Mouse (Mus musculus) olfactory bulb, adult 2 months (tissue): ENCODE measurements at regions not wholly inside any gene's neighbourhood (a gene's known extent, or its start where the extent isn't known, plus 50 kb on each side); places are given as distances from the start of the nearest gene placed in this dataset.
A peak's percentile ranks its signal among the peaks of the same experiment; 100 is the strongest.

Source experiments
- H3K27ac ChIP-seq: fragments of 200-500 bp; 2 replicates; pipeline ENCODE4 v1.5.1; 2012; ENCODE audit warnings: low read depth, low read length; ENCODE audit not compliant: insufficient read depth
- H3K4me1 ChIP-seq: fragments of 200-500 bp; 2 replicates; pipeline ENCODE4 v1.6.1; 2012; ENCODE audit warnings: low read length; ENCODE audit not compliant: control insufficient read depth, insufficient read depth
- H3K4me3 ChIP-seq: fragments of 200-500 bp; 2 replicates; pipeline ENCODE4 v1.5.1; 2012; ENCODE audit warnings: mild to moderate bottlenecking, low read depth, low read length, moderate library complexity; ENCODE audit not compliant: insufficient read depth
- CTCF ChIP-seq: fragments of 200-500 bp; IDR thresholded peaks from 2 replicates; pipeline ENCODE4 v1.5.1; 2012; ENCODE audit warnings: low read depth, mild to moderate bottlenecking, low read length, moderate library complexity; ENCODE audit not compliant: insufficient read depth
- POLR2A ChIP-seq: fragments of 200-500 bp; IDR thresholded peaks from 2 replicates; pipeline ENCODE4 v1.6.1; 2012; ENCODE audit warnings: mild to moderate bottlenecking, low read depth, low read length, moderate library complexity; ENCODE audit not compliant: insufficient read depth
- WGBS: fragments of 180-500 bp; shearing (Covaris S2); methylation state at CpG from one replicate; pipeline ENCODE4 v1.1.7; 2018; 5-methylcytosine and 5-hydroxymethylcytosine counted together

DNA sequence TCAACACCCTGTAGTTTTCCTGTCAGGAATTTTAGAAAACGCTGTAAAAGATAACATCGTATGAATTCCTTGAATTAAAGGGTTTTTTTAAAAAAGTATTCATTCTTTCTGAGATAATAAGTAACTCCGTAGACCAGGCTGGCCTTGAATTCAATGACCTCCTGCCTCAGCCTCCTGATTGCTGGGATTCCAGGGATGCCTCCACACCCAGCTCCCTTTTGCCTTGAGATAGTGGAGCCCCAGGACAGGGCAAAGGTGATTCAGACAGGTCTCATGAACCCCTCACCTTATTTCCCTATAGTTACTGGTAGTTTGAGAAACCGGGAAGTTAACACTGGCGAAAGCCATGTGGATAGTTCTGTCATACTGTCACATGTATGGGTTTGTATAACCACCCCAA is 128.8 kb upstream of the Usp9x start:
- Histone ChIP-seq H3K4me1 (no peaks in the 10 kb centered on the region), H3K27ac (no peak overlapping the region), H3K4me3 (no peak overlapping the region)
- TF ChIP-seq POLR2A (no peak), CTCF (no peak)
- 79% methylated on average over 5 of the region's 5 CpGs for WGBS

DNA sequence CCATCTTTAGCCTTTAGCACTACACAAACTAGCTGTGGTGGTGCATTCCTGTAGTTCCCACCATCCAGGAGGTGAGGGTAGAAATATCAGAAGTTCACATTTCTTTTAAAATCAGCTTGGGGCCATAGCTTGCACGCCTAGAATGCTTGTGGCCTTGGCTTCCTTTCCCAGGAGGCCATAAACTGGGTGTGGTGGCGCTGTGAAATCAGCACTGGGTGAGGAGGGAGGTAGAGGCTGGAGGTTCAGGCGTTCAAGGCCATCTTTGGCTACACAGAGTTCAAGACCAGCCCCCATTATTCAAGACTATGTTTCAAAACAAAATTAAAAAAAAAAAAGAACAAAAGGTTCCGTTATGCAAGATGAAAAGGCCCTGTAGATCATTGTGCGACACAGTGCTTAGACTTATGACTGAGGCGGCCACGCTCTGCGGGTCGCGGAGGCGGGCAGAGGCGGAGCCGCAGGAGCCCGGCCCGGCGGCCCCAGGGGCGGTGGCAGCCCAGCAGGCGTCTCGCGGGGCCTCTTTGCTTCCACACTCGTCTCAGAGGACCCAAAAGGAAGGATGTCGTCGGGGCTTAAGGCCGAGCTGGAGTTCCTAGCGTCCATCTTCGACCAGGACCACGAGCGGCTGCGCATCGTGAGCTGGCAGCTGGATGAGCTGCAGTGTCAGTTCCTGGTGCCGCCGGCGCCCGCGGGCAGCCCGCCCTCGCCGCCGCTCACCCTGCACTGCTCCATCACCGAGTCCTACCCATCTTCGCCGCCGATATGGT is 134.7 kb upstream of the Usp9x start:
- WGBS: 19% methylated on average over 37 of the region's 43 CpGs
- Histone ChIP-seq H3K4me3 (peak overlapping the region; percentile 67), H3K27ac (no peak overlapping the region), H3K4me1 (0 out of 2 replicates have a peak, but pooled peaks cover 3% of the 10 kb centered on the region)
- TF ChIP-seq CTCF (no peak), POLR2A (no peak)

DNA sequence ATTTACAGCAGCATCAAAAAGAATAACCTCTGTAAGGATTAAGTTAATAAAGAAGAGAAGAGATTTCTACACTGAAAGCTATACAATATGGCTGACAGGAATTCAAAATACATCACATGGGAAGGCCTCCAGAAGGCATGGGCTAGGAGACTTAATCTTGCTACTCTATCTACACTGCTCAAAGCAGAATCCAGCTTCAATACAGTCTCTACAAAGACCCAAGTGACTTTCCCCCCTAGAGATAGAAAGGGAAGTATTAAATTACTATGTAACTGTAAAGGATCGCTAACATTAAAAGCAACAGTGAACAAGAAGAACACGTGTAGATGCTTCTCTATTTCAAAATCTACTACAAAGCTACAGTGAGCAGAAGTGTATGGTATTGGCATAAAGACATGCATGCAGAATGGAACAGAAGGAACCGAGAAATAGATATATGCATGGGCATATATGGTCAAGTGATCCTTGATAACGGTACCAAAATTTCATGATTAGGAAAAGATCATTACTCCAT is 137.9 kb upstream of the Usp9x start:
- no peak for TF ChIP-seq CTCF
- no peak for TF ChIP-seq POLR2A
- no peak overlapping the region for H3K4me3 ChIP-seq
- no peak overlapping the region for H3K27ac ChIP-seq
- WGBS: 95% methylated on average over 4 of the region's 4 CpGs
- 0 out of 2 replicates have a peak, but pooled peaks cover 3% of the 10 kb centered on the region for H3K4me1 ChIP-seq

DNA sequence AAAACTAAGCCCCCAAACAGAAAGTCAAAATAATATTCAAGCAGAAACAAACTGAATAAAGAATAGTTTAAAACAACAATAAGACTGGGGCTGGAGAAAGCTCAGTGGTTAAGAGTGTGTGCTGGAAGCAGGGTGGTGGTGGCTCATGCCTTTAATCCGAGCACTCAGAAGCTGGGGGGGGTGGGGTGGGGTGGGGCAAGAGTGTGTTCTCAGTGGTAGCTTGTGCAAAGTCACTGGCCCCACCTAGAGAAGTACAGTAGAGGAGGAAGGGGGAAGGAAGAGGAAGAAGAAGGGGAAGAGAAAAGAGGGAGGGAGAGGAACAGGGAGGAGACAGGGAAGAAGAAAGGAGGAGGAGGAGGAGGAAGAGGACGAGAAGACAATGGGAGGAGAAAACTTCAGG is 141.1 kb upstream of the Usp9x start:
- no peak for TF ChIP-seq CTCF
- no peak for TF ChIP-seq POLR2A
- Histone ChIP-seq H3K4me1 (no peaks in the 10 kb centered on the region), H3K4me3 (no peak overlapping the region), H3K27ac (no peak overlapping the region)
- 73% methylated on average over 2 of the region's 2 CpGs for WGBS

DNA sequence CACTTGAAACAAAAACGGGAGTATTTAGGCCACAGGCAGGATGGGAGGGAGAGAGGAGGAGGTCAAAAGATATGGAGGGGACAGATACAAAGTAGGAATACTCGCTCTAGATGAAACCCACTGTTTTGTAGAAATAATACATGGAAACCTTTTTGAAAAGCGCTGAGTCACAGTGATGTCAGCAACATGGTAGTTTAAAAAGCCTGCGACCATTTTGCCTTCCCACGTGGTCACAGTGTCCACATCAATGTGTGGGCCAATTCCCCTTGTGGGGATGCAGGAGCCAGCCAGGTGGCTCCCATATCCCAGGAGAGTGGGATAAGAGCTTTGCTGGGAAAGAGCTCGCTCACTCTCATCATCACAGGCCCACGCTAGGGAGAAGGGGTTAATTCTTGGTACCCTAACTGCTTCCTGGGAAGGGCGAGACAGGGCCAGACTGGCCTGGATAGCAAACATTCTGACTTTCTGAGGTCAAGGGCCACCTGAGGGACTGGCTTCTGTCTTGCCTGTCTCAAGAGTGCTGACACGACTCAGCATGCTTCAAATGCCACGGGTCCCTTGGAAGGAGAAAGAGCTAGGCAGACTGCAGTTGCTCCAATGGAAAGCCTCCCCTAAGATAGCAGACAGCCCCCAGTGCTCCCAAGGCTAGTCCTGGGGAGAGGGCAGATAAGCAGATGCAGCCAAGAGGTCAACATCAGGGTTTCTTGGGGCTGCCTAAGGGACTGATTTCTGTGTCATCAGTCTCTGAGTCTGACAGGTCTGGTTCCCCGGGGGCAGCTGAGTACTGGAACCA is 143.3 kb upstream of the Usp9x start:
- no peak overlapping the region for H3K4me3 ChIP-seq
- no peaks in the 10 kb centered on the region for H3K4me1 ChIP-seq
- TF ChIP-seq CTCF (no peak), POLR2A (no peak)
- WGBS: 76% methylated on average over 11 of the region's 11 CpGs
- H3K27ac ChIP-seq: no peak overlapping the region

DNA sequence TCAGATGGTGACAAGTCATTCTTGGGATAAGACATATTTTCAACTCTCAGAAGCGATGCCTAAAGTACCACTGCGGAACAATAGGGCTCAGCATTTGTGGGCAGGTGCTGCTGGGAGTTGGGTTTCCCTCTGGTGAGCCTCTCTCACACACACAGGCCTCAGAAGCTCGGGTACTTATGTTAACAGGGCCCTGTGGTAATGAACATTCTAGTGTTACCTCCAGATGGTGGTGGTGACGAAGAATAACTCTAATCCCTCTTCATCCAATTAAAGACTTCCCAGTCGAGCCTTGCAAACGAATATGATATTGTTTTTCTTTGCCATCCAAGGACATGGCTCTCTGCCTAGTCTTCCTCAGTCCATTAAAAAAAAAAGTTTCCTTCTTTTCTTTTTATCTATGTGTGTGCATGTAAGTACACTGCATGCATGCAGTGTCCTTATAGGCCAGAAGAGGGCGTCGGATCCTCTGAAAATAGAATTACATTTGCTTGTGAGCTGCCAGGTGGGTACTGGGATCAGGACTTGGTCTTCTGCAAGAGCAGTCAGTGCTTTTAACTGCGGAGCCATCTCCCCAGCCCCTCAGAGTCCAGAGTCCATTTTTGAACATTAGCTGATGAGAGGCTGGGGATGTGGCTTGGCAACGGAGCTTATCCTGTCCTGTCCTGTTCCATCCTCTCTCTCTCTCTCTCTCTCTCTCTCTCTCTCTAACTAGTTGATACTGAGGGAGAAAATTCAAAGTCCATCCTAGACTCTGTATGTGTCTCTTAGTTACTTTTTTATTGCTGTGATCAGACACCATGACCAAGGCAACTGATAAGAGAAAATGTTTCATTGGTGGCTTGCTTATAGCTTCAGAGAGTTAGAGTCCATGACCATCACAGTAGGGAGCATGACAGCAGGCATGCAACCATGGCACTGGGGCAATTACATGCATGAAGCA is 146.3 kb upstream of the Usp9x start:
- 68% methylated on average over 10 of the region's 10 CpGs for WGBS
- no peak overlapping the region for H3K4me3 ChIP-seq
- TF ChIP-seq POLR2A (no peak), CTCF (no peak)
- no peak overlapping the region for H3K27ac ChIP-seq
- H3K4me1 ChIP-seq: no peaks in the 10 kb centered on the region

DNA sequence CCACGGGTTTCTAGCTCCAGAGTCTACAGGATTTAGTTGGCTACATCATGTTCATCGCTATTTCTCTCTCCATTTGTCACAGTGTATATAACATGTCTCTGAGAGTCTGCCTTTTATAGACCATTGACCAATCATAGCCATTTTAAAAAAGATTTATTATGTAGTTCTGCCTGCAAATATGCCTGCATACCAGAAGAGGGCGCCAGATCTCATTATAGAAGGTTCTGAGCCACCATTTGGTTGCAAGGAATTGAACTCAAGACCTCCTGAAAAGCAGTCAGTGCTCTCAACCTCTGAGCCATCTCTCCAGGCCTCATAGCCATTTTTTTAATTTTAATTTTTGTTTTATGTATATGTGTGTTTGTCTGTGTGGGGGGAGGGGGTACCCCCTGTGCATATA is 151.7 kb upstream of the Usp9x start:
- WGBS: 34% methylated on average over 3 of the region's 3 CpGs
- Histone ChIP-seq H3K4me3 (no peak overlapping the region), H3K4me1 (no peaks in the 10 kb centered on the region; the same call in 1 of the 2 replicates), H3K27ac (no peak overlapping the region)
- TF ChIP-seq CTCF (no peak), POLR2A (no peak)

DNA sequence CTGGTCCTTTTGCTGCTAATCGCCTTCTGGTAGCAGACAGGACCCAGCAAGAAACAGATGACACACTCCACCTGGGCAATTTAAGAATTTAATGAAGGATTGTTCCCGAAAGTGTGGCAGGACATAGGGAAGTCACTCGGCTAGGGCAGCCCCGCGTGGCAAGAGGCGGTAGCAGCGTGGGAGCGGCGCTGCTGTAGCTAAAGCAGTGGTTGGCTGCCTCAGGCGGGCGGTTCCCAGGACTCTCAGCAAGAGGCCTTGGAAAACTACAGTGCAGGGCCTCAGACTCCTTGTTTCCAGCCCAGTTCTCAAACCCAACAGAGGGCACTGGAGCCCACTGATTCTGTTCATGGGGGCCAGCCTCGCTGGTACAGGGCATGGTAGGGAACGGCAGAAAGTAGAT is 154.2 kb upstream of the Usp9x start:
- 39% methylated on average over 13 of the region's 13 CpGs for WGBS
- Histone ChIP-seq H3K27ac (no peak overlapping the region), H3K4me1 (no peaks in the 10 kb centered on the region; the same call in 1 of the 2 replicates), H3K4me3 (peak overlapping the region; percentile 10; the same call in 1 of the 2 replicates)
- no peak for TF ChIP-seq POLR2A
- TF ChIP-seq CTCF: no peak
